Mouse (Mus musculus) lung, postnatal 0 days (tissue): ENCODE measurements around the gene Dhx38.
A peak's percentile ranks its signal among the peaks of the same experiment; 100 is the strongest.

Experiments used
- CTCF ChIP-seq: IDR thresholded peaks from 2 replicates; pipeline ENCODE4 v1.5.1; 2016; ENCODE audit warnings: antibody characterized with exemption, mild to moderate bottlenecking
- EP300 ChIP-seq: IDR thresholded peaks from 2 replicates; pipeline ENCODE4 v1.6.1; 2016; ENCODE audit warnings: antibody characterized with exemption, mild to moderate bottlenecking, control low read depth

- TF ChIP-seq CTCF (no peak), EP300 (peak; percentile 62)
These were observed 13.2 kb upstream of the Dhx38 start, which contains the start of gene Hp for GRCm38 (mm10) chr8:109578900-109579301.
